Mouse (Mus musculus): ENCODE measurements around the gene Jarid2. TPM values are rescaled to one million over a fixed set of nuclear protein-coding genes. Genes with fewer than 3 reads are reported as not detected.

Jarid2 gene
- polyA plus RNA-seq, 1 experiment: 21.0 TPM

DNA sequence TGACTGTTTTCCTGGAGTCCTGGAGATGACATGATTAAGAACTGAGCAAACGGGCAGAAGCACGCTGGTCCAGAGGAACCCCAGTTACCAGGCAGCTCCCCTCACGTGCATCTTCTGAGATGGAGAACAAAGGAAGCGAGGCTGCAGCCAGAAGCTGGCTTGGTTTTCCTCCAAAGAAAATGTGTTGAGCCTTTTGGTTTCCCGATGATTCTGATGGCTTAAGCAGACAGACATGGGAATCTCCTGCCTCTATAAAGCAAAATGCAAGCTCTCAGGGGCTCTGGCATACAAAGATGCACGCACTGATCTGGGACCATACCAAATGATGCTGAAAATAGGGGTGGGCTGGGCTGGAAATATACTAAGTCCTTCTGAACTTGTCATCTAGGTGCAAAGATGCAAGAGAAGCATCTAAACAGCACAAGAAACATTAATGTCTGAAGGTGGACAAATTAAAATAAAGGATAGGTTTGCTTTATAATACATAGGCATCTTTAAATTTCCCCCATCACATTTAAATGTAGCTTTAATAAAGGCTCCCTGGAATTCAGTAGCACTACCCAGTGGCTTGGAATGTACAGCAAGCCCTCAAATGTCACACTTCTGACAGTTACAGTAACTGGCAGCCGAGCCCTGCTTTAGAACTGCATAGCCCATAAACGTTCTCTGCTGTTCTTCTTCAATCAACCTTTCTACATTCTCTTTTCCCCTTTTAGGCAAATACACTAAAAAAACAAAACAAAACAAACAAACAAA lies 217.8 kb downstream of the Jarid2 start:
- Histone ChIP-seq H3K27ac (ENCODE audit: control insufficient read depth, insufficient read depth, low read depth, low read length) (no peak overlapping the region), H3K27me3 (ENCODE audit: control insufficient read depth, insufficient read depth, low read length) (no peaks in the 10 kb centered on the region), H3K36me3 (ENCODE audit: control insufficient read depth, insufficient read depth, low read length) (0 out of 2 replicates have a peak, but pooled peaks cover 1% of the 10 kb centered on the region), H3K4me3 (ENCODE audit: control insufficient read depth, low read depth, low read length) (no peak overlapping the region), H3K4me1 (ENCODE audit: control insufficient read depth, insufficient read depth, low read length) (no peaks in the 10 kb centered on the region; the same call in 1 of the 2 replicates)
- TF ChIP-seq POLR2A (IDR thresholded peaks at IDR 0.05; ENCODE audit: control insufficient read depth, low read depth, low read length) (no peak), CTCF (IDR thresholded peaks at IDR 0.05; ENCODE audit: control insufficient read depth, insufficient read depth, insufficient replicate concordance, low read depth, low read length) (no peak)

DNA sequence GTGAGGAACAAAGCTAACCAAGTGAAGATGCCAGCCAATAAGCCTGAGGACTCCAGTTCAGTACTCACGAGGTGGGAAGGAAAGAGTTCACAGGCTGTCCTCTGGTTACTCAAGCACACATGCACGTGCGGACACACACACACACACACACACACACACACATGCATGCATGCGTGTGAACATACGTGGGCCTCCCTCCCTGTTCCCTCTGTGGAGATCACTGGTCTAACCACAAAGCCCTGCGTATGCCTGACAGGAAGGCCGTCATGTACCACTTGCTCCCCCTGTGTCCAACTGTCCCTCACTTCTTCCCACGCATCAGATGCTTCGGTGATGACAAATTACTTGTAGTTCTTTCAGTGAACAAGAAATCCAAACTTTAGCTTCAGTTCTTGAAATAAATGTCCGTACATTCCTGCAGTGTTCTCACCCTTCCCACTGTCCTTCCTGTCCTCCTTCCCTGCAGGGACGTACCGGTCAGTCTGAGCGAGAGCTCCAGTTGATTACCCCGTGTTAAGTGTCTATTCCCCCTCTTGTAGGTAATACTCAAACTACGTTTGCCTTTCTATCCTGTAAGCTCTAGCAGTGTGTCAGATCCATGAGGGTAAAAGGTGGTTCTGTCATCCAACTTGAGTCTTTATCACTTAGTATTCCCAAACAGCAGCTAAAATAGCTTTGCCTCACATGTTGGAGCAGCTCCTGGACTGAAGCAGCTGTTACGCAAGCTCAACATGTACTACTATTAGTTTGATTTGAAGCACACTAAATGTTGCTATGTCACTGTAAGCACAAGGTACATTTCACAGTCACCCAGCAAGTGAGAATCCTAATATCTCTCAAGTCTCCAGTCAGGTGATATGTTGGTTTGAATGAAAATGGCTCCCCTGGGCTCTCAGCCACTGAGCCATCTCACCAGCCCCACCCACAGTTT lies 219.3 kb downstream of the Jarid2 start:
- Histone ChIP-seq H3K4me1 (ENCODE audit: control insufficient read depth, insufficient read depth, low read length) (peaks cover 2% of the 10 kb centered on the region), H3K36me3 (ENCODE audit: control insufficient read depth, insufficient read depth, low read length) (0 out of 2 replicates have a peak, but pooled peaks cover 1% of the 10 kb centered on the region), H3K27ac (ENCODE audit: control insufficient read depth, insufficient read depth, low read depth, low read length) (no peak overlapping the region), H3K27me3 (ENCODE audit: control insufficient read depth, insufficient read depth, low read length) (no peaks in the 10 kb centered on the region), H3K4me3 (ENCODE audit: control insufficient read depth, low read depth, low read length) (no peak overlapping the region)
- TF ChIP-seq CTCF (IDR thresholded peaks at IDR 0.05; ENCODE audit: control insufficient read depth, insufficient read depth, insufficient replicate concordance, low read depth, low read length) (no peak), POLR2A (IDR thresholded peaks at IDR 0.05; ENCODE audit: control insufficient read depth, low read depth, low read length) (no peak)

DNA sequence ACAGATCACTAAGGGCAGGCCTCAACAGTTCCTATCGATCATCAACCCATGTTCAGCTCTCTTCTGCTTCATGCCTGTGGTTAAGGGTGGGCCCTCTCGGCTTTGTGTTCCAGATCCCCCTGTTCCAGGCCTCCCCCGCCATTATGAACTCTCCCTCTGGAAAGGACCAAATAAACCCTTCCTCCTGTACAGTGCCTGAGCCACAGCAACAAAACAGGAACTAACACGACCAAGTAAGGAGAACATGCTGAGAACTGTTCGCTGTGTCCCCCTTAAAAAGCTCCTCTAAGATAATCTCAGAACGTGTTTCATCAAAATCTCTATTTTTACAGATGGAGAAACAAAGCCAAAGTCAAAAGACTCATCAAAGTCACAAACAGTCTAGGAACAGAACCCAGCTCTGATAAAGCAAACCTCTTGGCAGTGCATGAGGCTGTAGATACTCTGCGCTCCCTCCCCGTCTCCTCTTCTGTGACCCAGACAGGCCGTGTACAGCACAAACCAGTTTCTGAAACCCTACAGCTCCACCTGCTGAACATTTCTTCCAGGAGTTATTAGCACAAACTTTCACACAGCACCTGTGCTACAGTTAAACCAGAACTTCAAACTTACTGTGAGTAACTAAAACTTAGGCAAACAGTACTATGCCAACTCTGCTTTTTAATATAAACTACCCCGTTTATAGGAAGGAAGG lies 223.3 kb downstream of the Jarid2 start:
- Histone ChIP-seq H3K4me3 (ENCODE audit: control insufficient read depth, low read depth, low read length) (no peak overlapping the region), H3K36me3 (ENCODE audit: control insufficient read depth, insufficient read depth, low read length) (no peaks in the 10 kb centered on the region; the same call in 1 of the 2 replicates), H3K27me3 (ENCODE audit: control insufficient read depth, insufficient read depth, low read length) (no peaks in the 10 kb centered on the region), H3K4me1 (ENCODE audit: control insufficient read depth, insufficient read depth, low read length) (peaks cover 2% of the 10 kb centered on the region), H3K27ac (ENCODE audit: control insufficient read depth, insufficient read depth, low read depth, low read length) (no peak overlapping the region)
- TF ChIP-seq CTCF (IDR thresholded peaks at IDR 0.05; ENCODE audit: control insufficient read depth, insufficient read depth, insufficient replicate concordance, low read depth, low read length) (no peak), POLR2A (IDR thresholded peaks at IDR 0.05; ENCODE audit: control insufficient read depth, low read depth, low read length) (no peak)

DNA sequence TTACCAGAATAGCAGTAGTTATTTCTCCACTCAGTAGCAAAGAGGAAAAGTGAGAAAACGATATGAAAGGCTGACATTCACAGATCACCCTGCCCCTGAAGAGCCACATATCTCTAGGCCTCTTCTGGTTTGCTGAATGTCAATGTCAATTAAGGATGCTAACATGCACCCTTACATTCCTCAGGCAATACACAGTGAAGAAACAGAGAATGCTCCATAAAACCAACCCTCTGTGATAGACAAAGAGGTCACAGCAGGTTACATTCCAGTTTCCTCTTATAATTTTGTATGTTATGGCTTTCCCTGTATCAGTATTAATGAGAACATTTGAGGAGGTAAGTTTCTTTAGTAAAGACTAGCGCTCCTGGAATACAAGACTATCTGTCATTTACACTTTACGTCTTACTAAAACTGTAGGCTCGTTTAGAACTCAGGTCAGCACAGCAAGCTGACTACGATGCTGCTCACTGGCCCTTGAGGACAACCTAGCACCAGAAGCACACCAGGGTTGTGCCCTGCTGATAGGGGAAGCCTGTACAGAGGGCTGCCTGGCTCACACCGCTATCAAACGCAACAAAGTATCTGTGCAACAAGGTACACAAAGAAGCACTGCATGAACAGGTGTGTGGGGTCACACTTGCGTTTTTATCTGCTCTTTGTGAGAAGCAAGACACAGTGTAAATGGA lies 224.4 kb downstream of the Jarid2 start:
- peaks cover 2% of the 10 kb centered on the region for H3K4me1 ChIP-seq (ENCODE audit: control insufficient read depth, insufficient read depth, low read length)
- H3K27me3 ChIP-seq (ENCODE audit: control insufficient read depth, insufficient read depth, low read length): no peaks in the 10 kb centered on the region
- no peak overlapping the region for H3K4me3 ChIP-seq (ENCODE audit: control insufficient read depth, low read depth, low read length)
- TF ChIP-seq POLR2A (IDR thresholded peaks at IDR 0.05; ENCODE audit: control insufficient read depth, low read depth, low read length) (no peak), CTCF (IDR thresholded peaks at IDR 0.05; ENCODE audit: control insufficient read depth, insufficient read depth, insufficient replicate concordance, low read depth, low read length) (no peak)
- no peaks in the 10 kb centered on the region; the same call in 1 of the 2 replicates for H3K36me3 ChIP-seq (ENCODE audit: control insufficient read depth, insufficient read depth, low read length)
- no peak overlapping the region for H3K27ac ChIP-seq (ENCODE audit: control insufficient read depth, insufficient read depth, low read depth, low read length)

DNA sequence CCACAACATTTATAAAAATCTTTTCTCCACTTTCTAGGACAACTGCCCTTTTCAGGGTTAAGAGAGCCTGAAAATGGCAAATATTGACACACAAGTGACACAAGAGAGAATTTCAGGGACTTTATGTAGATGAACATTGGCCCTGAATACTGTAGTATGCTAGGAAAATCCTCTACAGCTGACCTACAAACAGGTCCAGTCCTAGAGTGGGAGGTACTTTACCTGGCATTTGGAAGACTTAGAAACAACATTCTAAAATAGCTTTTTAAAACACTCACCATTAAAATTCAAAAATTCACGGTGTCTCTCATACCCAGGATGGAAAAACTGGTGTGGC lies 224.9 kb downstream of the Jarid2 start:
- H3K4me1 ChIP-seq (ENCODE audit: control insufficient read depth, insufficient read depth, low read length): peaks cover 2% of the 10 kb centered on the region
- no peak overlapping the region for H3K27ac ChIP-seq (ENCODE audit: control insufficient read depth, insufficient read depth, low read depth, low read length)
- TF ChIP-seq CTCF (IDR thresholded peaks at IDR 0.05; ENCODE audit: control insufficient read depth, insufficient read depth, insufficient replicate concordance, low read depth, low read length) (no peak), POLR2A (IDR thresholded peaks at IDR 0.05; ENCODE audit: control insufficient read depth, low read depth, low read length) (no peak)
- H3K36me3 ChIP-seq (ENCODE audit: control insufficient read depth, insufficient read depth, low read length): no peaks in the 10 kb centered on the region; the same call in 1 of the 2 replicates
- no peaks in the 10 kb centered on the region for H3K27me3 ChIP-seq (ENCODE audit: control insufficient read depth, insufficient read depth, low read length)
- no peak overlapping the region for H3K4me3 ChIP-seq (ENCODE audit: control insufficient read depth, low read depth, low read length)

DNA sequence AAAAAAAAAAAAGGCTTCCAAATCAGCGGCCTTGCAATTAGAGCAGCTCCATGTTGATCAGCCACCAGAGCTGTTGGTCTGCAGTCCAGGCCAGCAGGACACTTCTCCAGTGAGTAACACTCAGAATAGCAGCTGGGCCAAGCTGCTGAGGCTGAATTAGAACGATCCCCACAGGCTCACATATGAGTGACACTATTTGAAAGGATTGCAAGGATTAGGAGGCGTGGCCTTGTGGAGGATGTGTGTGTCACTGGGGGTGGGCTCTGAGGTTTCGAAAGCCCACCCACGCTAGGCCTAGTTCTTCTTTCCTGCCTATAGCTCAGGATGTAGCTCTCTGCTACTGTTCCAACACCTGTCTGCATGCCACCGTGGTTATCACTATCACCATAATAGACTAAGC lies 226.5 kb downstream of the Jarid2 start:
- Histone ChIP-seq H3K27me3 (ENCODE audit: control insufficient read depth, insufficient read depth, low read length) (no peaks in the 10 kb centered on the region), H3K36me3 (ENCODE audit: control insufficient read depth, insufficient read depth, low read length) (no peaks in the 10 kb centered on the region; the same call in 1 of the 2 replicates), H3K27ac (ENCODE audit: control insufficient read depth, insufficient read depth, low read depth, low read length) (no peak overlapping the region), H3K4me1 (ENCODE audit: control insufficient read depth, insufficient read depth, low read length) (peaks cover 2% of the 10 kb centered on the region), H3K4me3 (ENCODE audit: control insufficient read depth, low read depth, low read length) (no peak overlapping the region)
- no peak for TF ChIP-seq CTCF (IDR thresholded peaks at IDR 0.05; ENCODE audit: control insufficient read depth, insufficient read depth, insufficient replicate concordance, low read depth, low read length)
- no peak for TF ChIP-seq POLR2A (IDR thresholded peaks at IDR 0.05; ENCODE audit: control insufficient read depth, low read depth, low read length)

Measured in testis, adult 2 months (tissue).